Comparison of ENCODE assay signal across 10 mouse cellular contexts in the genomic region with DNA sequence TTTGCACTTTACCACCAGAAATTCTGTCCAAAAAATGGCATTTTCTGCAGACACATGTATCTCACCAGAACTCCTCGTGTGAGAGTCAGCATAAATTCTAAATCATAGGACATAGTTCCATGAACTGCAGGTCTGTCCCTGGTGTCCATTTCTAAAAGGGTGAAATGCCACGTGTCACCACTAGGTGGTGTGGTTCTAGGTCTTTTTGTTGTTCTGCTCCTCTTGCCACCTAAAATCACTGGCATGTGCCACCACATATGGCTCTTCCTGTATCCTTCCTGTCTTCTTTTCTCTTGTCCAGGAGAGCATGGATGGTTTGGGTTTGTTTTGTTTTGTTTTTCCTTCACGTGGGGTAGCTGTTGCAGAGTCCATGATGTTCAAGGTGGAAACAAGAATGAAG. TPM values are rescaled to one million over a fixed set of nuclear protein-coding genes. Genes with fewer than 3 reads are reported as not detected.
A peak's percentile ranks its signal among the peaks of the same experiment; 100 is the strongest.
DNase-seq lines count a peak whose midpoint lies in the region; ATAC-seq and TF ChIP-seq lines count a peak whose summit lies in the region.
"Had no signal": no experiment of that assay in that cellular context is flagged by ENCODE, and none has a peak within 500 bp of the region (broad histone marks: within the 10 kb centered on the region; RNA-seq: fewer than 3 reads in every experiment).

No protein-coding gene starts in this region.

- no peaks in the 10 kb centered on the region for H3K79me3 ChIP-seq in C2C12 (ENCODE audit: low read depth)

- no peak overlapping the region for H3ac ChIP-seq in C2C12 (ENCODE audit: control insufficient read depth, insufficient read length, low read depth)

- TF ChIP-seq EP300 in stomach, postnatal 0 days (optimal IDR thresholded peaks at IDR 0.05), result no peak

- intact Hi-C loops in left cerebral cortex, postnatal 4 days (cut with DNase I), result no loop called here

- H3K4me2 ChIP-seq in intestine, postnatal 0 days (replicated peaks; ENCODE audit: low read depth), result no peak overlapping the region
- no peak overlapping the region for H3K4me2 ChIP-seq in intestine, embryonic 15.5 days (replicated peaks)
- H3K4me2 ChIP-seq in stomach, postnatal 0 days (replicated peaks; ENCODE audit: low read depth), result no peak overlapping the region
- H3K4me2 ChIP-seq: embryonic facial prominence, embryonic 13.5 days; neural tube, embryonic 13.5 days had no signal

- no peak for ATAC-seq in intestine, postnatal 0 days
- no peak for ATAC-seq in intestine, embryonic 15.5 days
- peak; percentile 49 for ATAC-seq in Patski
- ATAC-seq in stomach, postnatal 0 days (ENCODE audit: low FRiP score, low TSS enrichment), result no peak

- TF ChIP-seq POLR2A in cortical plate, adult 2 months (IDR thresholded peaks at IDR 0.05; ENCODE audit: extremely low read depth, insufficient read depth, low read length), result no peak
- no peak for TF ChIP-seq POLR2A in thymus, adult 2 months (IDR thresholded peaks at IDR 0.05; ENCODE audit: control insufficient read depth, extremely low read depth, insufficient read depth, low read length, poor library complexity)

- no peaks in the 10 kb centered on the region for H3K36me3 ChIP-seq in intestine, postnatal 0 days (ENCODE audit: control insufficient read depth, insufficient read depth)
- H3K36me3 ChIP-seq in intestine, embryonic 15.5 days, result no peaks in the 10 kb centered on the region
- no peaks in the 10 kb centered on the region for H3K36me3 ChIP-seq in C2C12 (ENCODE audit: control insufficient read depth, insufficient read depth)
- no peaks in the 10 kb centered on the region for H3K36me3 ChIP-seq in stomach, postnatal 0 days (ENCODE audit: control insufficient read depth, insufficient read depth, low read length)
- H3K36me3 ChIP-seq in thymus, adult 2 months (ENCODE audit: control insufficient read depth, insufficient read depth, low read length), result no peaks in the 10 kb centered on the region
- H3K36me3 ChIP-seq: embryonic facial prominence, embryonic 13.5 days had no signal

- POLR2A ChIA-PET in Patski (lab: Charles Lee), result no interaction called here

- no peaks in the 10 kb centered on the region for H3K4me1 ChIP-seq in intestine, postnatal 0 days (replicated peaks; ENCODE audit: control insufficient read depth, insufficient read depth, low read length)
- H3K4me1 ChIP-seq in intestine, embryonic 15.5 days (replicated peaks), result no peaks in the 10 kb centered on the region
- no peaks in the 10 kb centered on the region; the same call in 1 of the 2 replicates for H3K4me1 ChIP-seq in cortical plate, adult 2 months (ENCODE audit: control insufficient read depth, insufficient read depth, low read length)
- H3K4me1 ChIP-seq in stomach, postnatal 0 days (replicated peaks; ENCODE audit: control insufficient read depth, insufficient read depth), result no peaks in the 10 kb centered on the region
- H3K4me1 ChIP-seq in thymus, adult 2 months (replicated peaks; ENCODE audit: control insufficient read depth, insufficient read depth, low read length), result no peaks in the 10 kb centered on the region
- H3K4me1 ChIP-seq: embryonic facial prominence, embryonic 13.5 days; neural tube, embryonic 13.5 days had no signal

- peak; percentile 79 for TF ChIP-seq CTCF in intestine, postnatal 0 days (IDR thresholded peaks at IDR 0.05; ENCODE audit: low read depth)
- TF ChIP-seq CTCF in C2C12 (IDR thresholded peaks at IDR 0.05; ENCODE audit: control insufficient read depth, insufficient read depth, insufficient read length), result peak; percentile 18
- peak; percentile 86 for TF ChIP-seq CTCF in Patski (IDR thresholded peaks at IDR 0.05)
- TF ChIP-seq CTCF in cortical plate, adult 2 months (IDR thresholded peaks at IDR 0.05; ENCODE audit: extremely low read depth, insufficient read depth, low read length), result peak; percentile 78
- TF ChIP-seq CTCF in stomach, postnatal 0 days (IDR thresholded peaks at IDR 0.05; ENCODE audit: low read depth), result peak; percentile 81
- TF ChIP-seq CTCF in thymus, adult 2 months (IDR thresholded peaks at IDR 0.05; ENCODE audit: borderline replicate concordance, control insufficient read depth, extremely low read depth, insufficient read depth, low read length, poor library complexity), result no peak

- no peaks in the 10 kb centered on the region for H3K9me3 ChIP-seq in intestine, postnatal 0 days (ENCODE audit: control insufficient read depth)
- no peaks in the 10 kb centered on the region for H3K9me3 ChIP-seq in intestine, embryonic 15.5 days
- no peaks in the 10 kb centered on the region for H3K9me3 ChIP-seq in stomach, postnatal 0 days (ENCODE audit: control insufficient read depth, low read length)
- H3K9me3 ChIP-seq: embryonic facial prominence, embryonic 13.5 days; neural tube, embryonic 13.5 days had no signal

- H3K27ac ChIP-seq in intestine, postnatal 0 days (ENCODE audit: low read depth, low read length), result no peak overlapping the region
- H3K27ac ChIP-seq in intestine, embryonic 15.5 days, result no peak overlapping the region
- H3K27ac ChIP-seq in cortical plate, adult 2 months (ENCODE audit: insufficient read depth, low read length), result no peak overlapping the region
- no peak overlapping the region for H3K27ac ChIP-seq in stomach, postnatal 0 days (replicated peaks)
- no peak overlapping the region for H3K27ac ChIP-seq in thymus, adult 2 months (ENCODE audit: control insufficient read depth, insufficient read depth, low read length)
- H3K27ac ChIP-seq: embryonic facial prominence, embryonic 13.5 days; neural tube, embryonic 13.5 days had no signal

- no peak overlapping the region for H3K9ac ChIP-seq in intestine, postnatal 0 days (ENCODE audit: low read depth, low read length)
- no peak overlapping the region for H3K9ac ChIP-seq in intestine, embryonic 15.5 days
- H3K9ac ChIP-seq in stomach, postnatal 0 days (ENCODE audit: low read length), result no peak overlapping the region
- H3K9ac ChIP-seq: embryonic facial prominence, embryonic 13.5 days; neural tube, embryonic 13.5 days had no signal

- peak; percentile 1 for DNase-seq in Patski (ENCODE audit: low read depth, low spot score)
- DNase-seq in left cerebral cortex, postnatal 4 days, result peak; percentile 55
- DNase-seq in stomach, postnatal 0 days (ENCODE audit: low spot score), result peak; percentile 31
- DNase-seq in thymus, adult 2 months, result no peak

- no peaks in the 10 kb centered on the region for H3K79me2 ChIP-seq in C2C12 (ENCODE audit: control insufficient read depth, insufficient read depth)

- WGBS in intestine, postnatal 0 days, result 19% methylated on average over 3 of the region's 3 CpGs
- 19% methylated on average over 3 of the region's 3 CpGs for WGBS in intestine, embryonic 15.5 days
- 25% methylated on average over 3 of the region's 3 CpGs for WGBS in stomach, postnatal 0 days
- WGBS in thymus, adult 2 months, result 28% methylated on average over 3 of the region's 3 CpGs

- CTCF ChIA-PET in Patski (lab: Charles Lee), result interaction anchor here (2.0 to 2.1 kb wide), 2 partner anchors 12 to 145 kb away, joined by 4 to 5 read pairs; no protein-coding TSS in a partner anchor

- H3K4me3 ChIP-seq in intestine, postnatal 0 days (ENCODE audit: low read depth, low read length), result no peak overlapping the region
- no peak overlapping the region for H3K4me3 ChIP-seq in intestine, embryonic 15.5 days (replicated peaks)
- H3K4me3 ChIP-seq in C2C12 (ENCODE audit: insufficient read depth, poor library complexity, severe bottlenecking), result no peak overlapping the region
- no peak overlapping the region for H3K4me3 ChIP-seq in cortical plate, adult 2 months (ENCODE audit: insufficient read depth, low read length)
- H3K4me3 ChIP-seq in stomach, postnatal 0 days (ENCODE audit: low read depth, low read length), result no peak overlapping the region
- no peak overlapping the region for H3K4me3 ChIP-seq in thymus, adult 2 months (ENCODE audit: control insufficient read depth, insufficient read depth, low read length)
- H3K4me3 ChIP-seq: embryonic facial prominence, embryonic 13.5 days; neural tube, embryonic 13.5 days had no signal

- in situ Hi-C loops in Patski (cut with MboI; ENCODE audit: low pct_unique_long_range_greater_than_20kb), result no loop called here

- no peaks in the 10 kb centered on the region for H3K27me3 ChIP-seq in intestine, postnatal 0 days (replicated peaks; ENCODE audit: control insufficient read depth, insufficient read depth, low read length)
- H3K27me3 ChIP-seq in intestine, embryonic 15.5 days (replicated peaks), result no peaks in the 10 kb centered on the region
- peaks cover 3% of the 10 kb centered on the region for H3K27me3 ChIP-seq in C2C12 (ENCODE audit: control insufficient read depth, insufficient read depth, insufficient read length)
- peaks cover 28% of the 10 kb centered on the region for H3K27me3 ChIP-seq in Patski
- no peaks in the 10 kb centered on the region for H3K27me3 ChIP-seq in stomach, postnatal 0 days (ENCODE audit: control insufficient read depth, insufficient read depth, low read length)
- no peaks in the 10 kb centered on the region for H3K27me3 ChIP-seq in thymus, adult 2 months (ENCODE audit: control insufficient read depth, insufficient read depth, low read length)
- H3K27me3 ChIP-seq: embryonic facial prominence, embryonic 13.5 days; neural tube, embryonic 13.5 days had no signal

TF ChIP-seq in C2C12, 6 proteins besides CTCF, POLR2A, EP300 and RAD21:
- TF ChIP-seq MYOD1 (IDR thresholded peaks at IDR 0.05; ENCODE audit: control insufficient read depth, insufficient read length, low read depth) (no peak), MAX (IDR thresholded peaks at IDR 0.05) (peak; percentile 78)

RNA-seq across cellular contexts. Expression of a gene that starts 42.7 kb away (rescaled TPM):
- 18.4 TPM in 2 replicates for polyA plus RNA-seq in intestine, postnatal 0 days (2015; fragmentation: Nextera tagmentation; extraction: Ambion mirVana)
- polyA plus RNA-seq in intestine, embryonic 15.5 days (2015; fragmentation: Nextera tagmentation; extraction: Ambion mirVana), result 63.6 and 66.4 TPM in 2 replicates
- polyA plus RNA-seq in C2C12 (2012; fragmentation: generic; extraction: Trizol) (22.8 TPM), Patski (2021) (108 TPM)
- polyA plus RNA-seq in cortical plate, adult 2 months (2012; rRNA removed), result 72.8 and 75.0 TPM in 2 replicates
- total RNA-seq in left cerebral cortex, postnatal 4 days (2021), result 10 to 100 TPM; 82.6 to 83.3 TPM
- polyA plus RNA-seq in stomach, postnatal 0 days (2015; fragmentation: Nextera tagmentation; extraction: Ambion mirVana), result 19.4 and 20.9 TPM in 2 replicates
- polyA plus RNA-seq in thymus, adult 2 months (2012; rRNA removed), result 13.0 and 17.2 TPM in 2 replicates
